Mouse (Mus musculus) spleen, adult 2 months (tissue): ENCODE measurements at regions not wholly inside any gene's neighbourhood (a gene's known extent, or its start where the extent isn't known, plus 50 kb on each side); places are given as distances from the start of the nearest gene placed in this dataset.

ENCODE experiments used
- DNase-seq, 2 experiments: peaks; one replicate each; pipeline versions ENCODE4 v3.0.0 to v3.0.0-alpha.2; 2012 to 2021; ENCODE audit warnings: low spot score in 2 of 2, low read depth in 1 of 2
- H3K27ac ChIP-seq: fragments of 200-500 bp; 2 replicates; pipeline ENCODE4 v1.5.1; 2012; ENCODE audit warnings: low read length, inconsistent platforms; ENCODE audit not compliant: insufficient read depth
- H3K27me3 ChIP-seq: fragments of 200-500 bp; 2 replicates; pipeline ENCODE4 v1.6.1; 2012; ENCODE audit warnings: mild to moderate bottlenecking, moderate library complexity, low read length, inconsistent platforms; ENCODE audit not compliant: control insufficient read depth, insufficient read depth
- H3K36me3 ChIP-seq: fragments of 200-500 bp; 2 replicates; pipeline ENCODE4 v1.6.1; 2012; ENCODE audit warnings: mild to moderate bottlenecking, low read length, inconsistent platforms; ENCODE audit not compliant: control insufficient read depth, insufficient read depth
- H3K4me1 ChIP-seq: fragments of 200-500 bp; 2 replicates; pipeline ENCODE4 v1.6.1; 2011; ENCODE audit warnings: inconsistent platforms; ENCODE audit not compliant: control insufficient read depth, insufficient read depth, insufficient read length
- H3K4me3 ChIP-seq: fragments of 200-500 bp; 2 replicates; pipeline ENCODE4 v1.5.1; 2011; ENCODE audit warnings: mild to moderate bottlenecking, inconsistent platforms; ENCODE audit not compliant: insufficient read depth, insufficient read length; ENCODE audit errors: extremely low read depth
- CTCF ChIP-seq: fragments of 200-500 bp; IDR thresholded peaks from 2 replicates; pipeline ENCODE4 v1.5.1; 2011; ENCODE audit warnings: mild to moderate bottlenecking, inconsistent platforms; ENCODE audit not compliant: insufficient read depth, insufficient read length, insufficient replicate concordance; ENCODE audit errors: extremely low read depth
- POLR2A ChIP-seq: fragments of 200-500 bp; IDR thresholded peaks from 2 replicates; pipeline ENCODE4 v1.6.1; 2011; ENCODE audit warnings: low read depth, low read length, inconsistent platforms
- WGBS: fragments of 180-500 bp; shearing (Covaris S2); methylation state at CpG from one replicate; pipeline ENCODE4 v1.1.7; 2018; 5-methylcytosine and 5-hydroxymethylcytosine counted together

DNA sequence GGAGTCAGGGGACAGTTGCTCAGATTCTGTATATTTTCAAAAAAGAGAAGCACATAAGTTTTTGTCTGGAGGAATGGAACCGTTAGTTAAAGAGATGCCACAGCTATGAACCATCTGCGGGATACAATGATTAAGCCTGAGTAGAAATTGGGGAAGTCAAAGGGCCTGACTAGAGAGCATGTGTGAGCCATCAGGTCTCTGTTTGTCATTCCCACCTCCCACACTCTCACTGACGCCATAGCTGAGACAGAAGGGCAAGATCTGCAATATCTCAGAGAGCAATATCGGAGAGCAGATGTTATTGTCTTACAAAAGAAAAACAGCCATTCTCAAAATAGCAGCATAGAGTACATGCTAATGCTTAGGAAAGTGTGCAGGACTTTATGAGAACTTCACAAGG lies 452.8 kb downstream of the Cenpc1 start:
- TF ChIP-seq POLR2A (no peak), CTCF (no peak)
- no peaks in the 10 kb centered on the region for H3K4me1 ChIP-seq
- 81% methylated on average over 4 of the region's 4 CpGs for WGBS

DNA sequence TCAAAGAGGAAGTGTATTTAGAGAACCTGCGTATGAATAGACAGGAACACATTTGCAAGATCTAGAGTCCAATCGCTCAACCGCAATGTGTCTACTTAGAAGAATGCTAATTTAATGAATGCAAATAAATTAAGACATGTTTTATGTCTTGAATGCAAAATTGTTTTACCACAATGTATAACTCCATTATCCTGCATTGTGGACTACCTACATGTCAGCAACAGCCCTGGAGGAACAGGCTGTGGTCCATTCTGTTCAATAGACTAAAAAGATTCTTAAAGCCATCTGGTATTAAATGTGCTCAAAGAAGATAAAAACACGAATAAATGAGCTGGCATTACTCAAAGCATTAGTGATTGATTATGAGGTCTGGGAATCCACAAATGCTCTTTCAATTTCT lies 456.3 kb downstream of the Cenpc1 start:
- Histone ChIP-seq H3K4me1 (no peaks in the 10 kb centered on the region), H3K27ac (no peak overlapping the region), H3K36me3 (no peaks in the 10 kb centered on the region), H3K4me3 (no peak overlapping the region), H3K27me3 (no peaks in the 10 kb centered on the region)
- no peak for TF ChIP-seq POLR2A
- no peak for TF ChIP-seq CTCF
- WGBS, result 78% methylated on average over 4 of the region's 4 CpGs
- DNase-seq, result no peak

More for the DNA sequence above, 452.8 kb downstream of the Cenpc1 start:
- Histone ChIP-seq H3K36me3 (no peaks in the 10 kb centered on the region), H3K27me3 (no peaks in the 10 kb centered on the region), H3K4me3 (no peak overlapping the region), H3K27ac (no peak overlapping the region)
- DNase-seq, result no peak

GRCm38 (mm10) chr5:85598164-85598563 lies 467.2 kb downstream of the Cenpc1 start:
- H3K36me3 ChIP-seq, result no peaks in the 10 kb centered on the region
- H3K27ac ChIP-seq, result no peak overlapping the region
- DNase-seq, result no peak
- no peaks in the 10 kb centered on the region for H3K27me3 ChIP-seq
- H3K4me1 ChIP-seq, result no peaks in the 10 kb centered on the region
- H3K4me3 ChIP-seq, result no peak overlapping the region
- TF ChIP-seq CTCF (no peak), POLR2A (no peak)

- H3K4me3 ChIP-seq, result no peak overlapping the region
- TF ChIP-seq CTCF (no peak), POLR2A (no peak)
- no peaks in the 10 kb centered on the region for H3K4me1 ChIP-seq
- DNase-seq, result no peak
- no peaks in the 10 kb centered on the region for H3K27me3 ChIP-seq
- no peak overlapping the region for H3K27ac ChIP-seq
- no peaks in the 10 kb centered on the region for H3K36me3 ChIP-seq
- WGBS, result 40% methylated on average over 1 of the region's 1 CpGs
Observed at GRCm38 (mm10) chr5:85595082-85595447, 470.3 kb downstream of the Cenpc1 start.

GRCm38 (mm10) chr5:85594413-85595081 lies 470.8 kb downstream of the Cenpc1 start:
- H3K36me3 ChIP-seq, result no peaks in the 10 kb centered on the region
- 79% methylated on average over 4 of the region's 4 CpGs for WGBS
- H3K27ac ChIP-seq, result no peak overlapping the region
- TF ChIP-seq POLR2A (no peak), CTCF (no peak)
- H3K4me1 ChIP-seq, result no peaks in the 10 kb centered on the region
- no peak overlapping the region for H3K4me3 ChIP-seq
- no peak for DNase-seq
- H3K27me3 ChIP-seq, result no peaks in the 10 kb centered on the region

GRCm38 (mm10) chr5:85592236-85592635 lies 473.1 kb downstream of the Cenpc1 start:
- 80% methylated on average over 3 of the region's 3 CpGs for WGBS
- Histone ChIP-seq H3K4me3 (no peak overlapping the region), H3K27ac (no peak overlapping the region), H3K27me3 (no peaks in the 10 kb centered on the region; the same call in 1 of the 2 replicates), H3K4me1 (no peaks in the 10 kb centered on the region), H3K36me3 (no peaks in the 10 kb centered on the region)
- TF ChIP-seq CTCF (no peak), POLR2A (no peak)
- DNase-seq, result no peak

DNA sequence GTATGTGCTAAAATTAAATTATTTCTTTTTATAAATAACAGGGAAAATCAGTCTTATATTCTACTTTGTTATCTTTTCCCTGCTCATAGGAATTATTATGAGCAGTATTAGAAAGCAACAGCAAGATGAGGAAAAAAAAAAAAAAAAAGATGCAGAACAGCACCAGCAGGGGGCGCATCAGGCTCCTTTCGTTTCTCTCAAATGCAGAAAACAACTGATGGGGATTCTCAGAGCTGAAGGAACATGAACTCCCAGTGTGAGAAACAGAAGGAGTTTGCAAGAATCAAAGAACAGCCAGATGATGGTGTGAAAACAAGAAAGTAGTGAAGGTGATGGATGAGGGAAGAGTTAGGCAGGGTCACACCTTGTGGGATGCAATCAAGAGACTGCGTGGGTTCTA lies 478.7 kb downstream of the Cenpc1 start:
- 31% methylated on average over 3 of the region's 3 CpGs for WGBS
- Histone ChIP-seq H3K27ac (no peak overlapping the region), H3K36me3 (no peaks in the 10 kb centered on the region), H3K4me1 (no peaks in the 10 kb centered on the region), H3K4me3 (no peak overlapping the region), H3K27me3 (no peaks in the 10 kb centered on the region; the same call in 1 of the 2 replicates)
- no peak for DNase-seq
- TF ChIP-seq CTCF (no peak), POLR2A (no peak)
